Mouse (Mus musculus) right cerebral cortex, postnatal 25 days (tissue): ENCODE measurements around the gene Dip2c.

Experiments
- DNase-seq: peaks from one replicate; pipeline ENCODE4 v3.0.0; 2022

Gene Dip2c

GRCm38 (mm10) chr13:9276322-9276855 is at the start of gene Dip2c:
TSS of gene Dip2c (plus strand) at chr13:9276528.
- peak; percentile 88 for DNase-seq

GRCm38 (mm10) chr13:9227078-9227477 is 49.2 kb upstream of the Dip2c start:
- peak; percentile 11 for DNase-seq

- DNase-seq = no peak
Observed at GRCm38 (mm10) chr13:9237495-9237894, 38.8 kb upstream of the Dip2c start.

GRCm38 (mm10) chr13:9239127-9239526 is 37.2 kb upstream of the Dip2c start:
- DNase-seq = no peak

GRCm38 (mm10) chr13:9239631-9240236 is 36.6 kb upstream of the Dip2c start:
- peak; percentile 77 for DNase-seq

GRCm38 (mm10) chr13:9261748-9262147 is 14.6 kb upstream of the Dip2c start:
- no peak for DNase-seq

GRCm38 (mm10) chr13:9265516-9265915 is 10.8 kb upstream of the Dip2c start:
- DNase-seq = no peak

GRCm38 (mm10) chr13:9276856-9277620 is 710 bp downstream of the Dip2c start:
- DNase-seq = no peak

- peak; percentile 31 for DNase-seq
Observed at GRCm38 (mm10) chr13:9277621-9277960, 1.3 kb downstream of the Dip2c start.

GRCm38 (mm10) chr13:9278636-9279035 is 2.3 kb downstream of the Dip2c start:
- DNase-seq = no peak

GRCm38 (mm10) chr13:9283050-9283449 is 6.7 kb downstream of the Dip2c start:
- DNase-seq = peak; percentile 15

GRCm38 (mm10) chr13:9289916-9290315 is 13.6 kb downstream of the Dip2c start:
- no peak for DNase-seq

GRCm38 (mm10) chr13:9296285-9296684 is 20.0 kb downstream of the Dip2c start:
- DNase-seq = no peak

- DNase-seq = no peak
Observed at GRCm38 (mm10) chr13:9297266-9297665, 20.9 kb downstream of the Dip2c start.

- DNase-seq = no peak
Observed at GRCm38 (mm10) chr13:9297689-9298088, 21.4 kb downstream of the Dip2c start.

- DNase-seq = no peak
Observed at GRCm38 (mm10) chr13:9299657-9300056, 23.3 kb downstream of the Dip2c start.

- DNase-seq = no peak
Observed at GRCm38 (mm10) chr13:9308863-9309262, 32.5 kb downstream of the Dip2c start.

- DNase-seq = no peak
Observed at GRCm38 (mm10) chr13:9310806-9311205, 34.5 kb downstream of the Dip2c start.

- no peak for DNase-seq
Observed at GRCm38 (mm10) chr13:9312916-9313315, 36.6 kb downstream of the Dip2c start.

GRCm38 (mm10) chr13:9314099-9314712 is 37.9 kb downstream of the Dip2c start:
- no peak for DNase-seq

GRCm38 (mm10) chr13:9314713-9315112 is 38.4 kb downstream of the Dip2c start:
- DNase-seq = no peak

- DNase-seq = no peak
Observed at GRCm38 (mm10) chr13:9319745-9320144, 43.4 kb downstream of the Dip2c start.

GRCm38 (mm10) chr13:9325262-9325661 is 48.9 kb downstream of the Dip2c start:
- no peak for DNase-seq
